Mouse (Mus musculus): ENCODE measurements around the gene B230104I21Rik.

DNA sequence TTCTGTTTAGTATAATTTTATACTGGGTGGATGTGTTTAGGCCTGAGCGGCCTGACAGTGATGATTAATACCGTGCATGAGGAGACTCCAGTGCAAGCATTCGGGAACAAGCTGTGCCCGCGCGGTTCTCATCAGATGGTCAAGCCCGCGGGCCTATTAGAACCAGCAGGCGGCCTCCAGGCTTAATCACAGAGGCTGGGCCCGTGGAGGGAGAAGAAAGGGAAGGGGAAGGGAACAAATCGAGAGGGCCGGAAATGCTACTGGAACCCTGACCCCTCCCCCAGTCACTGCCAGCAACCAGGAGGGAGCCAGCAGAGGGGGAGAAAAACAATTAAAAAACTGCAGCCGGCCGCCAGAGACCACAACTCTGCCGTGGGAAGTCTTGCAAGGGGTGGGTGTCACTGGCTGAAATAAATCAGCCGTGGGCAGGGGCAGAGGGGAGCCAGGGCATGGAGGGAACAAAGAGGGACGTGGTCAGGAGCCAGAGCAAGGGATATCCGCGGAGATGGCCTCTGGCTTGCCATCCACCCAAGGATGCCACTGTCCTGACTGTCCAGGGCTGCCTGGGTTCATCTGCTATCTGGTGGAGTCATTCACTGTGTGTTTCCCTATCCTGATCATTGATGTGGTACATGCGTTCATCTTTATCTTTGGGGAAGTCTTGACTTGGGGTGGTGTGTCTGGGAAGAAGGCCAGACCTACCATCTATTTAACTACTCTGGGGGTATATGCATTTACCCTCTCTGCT is 54.6 kb downstream of the B230104I21Rik start:
- TF ChIP-seq CTCF (IDR thresholded peaks at IDR 0.05; ENCODE audit: extremely low read depth, insufficient read length, insufficient replicate concordance, low read depth, low read length), result no peak
- no peak for TF ChIP-seq POLR2A (IDR thresholded peaks at IDR 0.05; ENCODE audit: low read depth, low read length)
